Mouse (Mus musculus) embryonic facial prominence, embryonic 15.5 days (tissue): ENCODE measurements around the gene En2. TPM values are rescaled to one million over a fixed set of nuclear protein-coding genes. Genes with fewer than 3 reads are reported as not detected.

Experiments
- ATAC-seq: fragments of 200-750 bp; cut with Nextera tagmentation; 2 replicates; pipeline ENCODE4 v1.8.0; 2017; ENCODE audit warnings: low read depth, moderate TSS enrichment; ENCODE audit not compliant: insufficient number of reproducible peaks, low FRiP score, low TSS enrichment
- H3K27ac ChIP-seq: fragments of 300-500 bp; sonication (generic); replicated peaks from 2 replicates; pipeline ENCODE4 v1.5.1; 2015; ENCODE audit warnings: mild to moderate bottlenecking, inconsistent platforms
- H3K27me3 ChIP-seq: fragments of 300-500 bp; sonication (generic); 2 replicates; pipeline ENCODE4 v1.6.1; 2015; ENCODE audit warnings: inconsistent platforms
- H3K36me3 ChIP-seq: fragments of 300-500 bp; sonication (generic); 2 replicates; pipeline ENCODE4 v1.6.1; 2015; ENCODE audit warnings: mild to moderate bottlenecking, inconsistent platforms
- H3K4me1 ChIP-seq: fragments of 300-500 bp; sonication (generic); 2 replicates; pipeline ENCODE4 v1.6.1; 2015; ENCODE audit warnings: inconsistent platforms
- H3K4me2 ChIP-seq: fragments of 300-500 bp; sonication (generic); replicated peaks from 2 replicates; pipeline ENCODE4 v1.6.1; 2015; ENCODE audit warnings: mild to moderate bottlenecking, inconsistent platforms
- H3K4me3 ChIP-seq: fragments of 300-500 bp; sonication (generic); replicated peaks from 2 replicates; pipeline ENCODE4 v1.5.1; 2015; ENCODE audit warnings: mild to moderate bottlenecking, inconsistent platforms
- H3K9ac ChIP-seq: fragments of 300-500 bp; sonication (generic); 2 replicates; pipeline ENCODE4 v1.6.1; 2015; ENCODE audit warnings: inconsistent platforms
- H3K9me3 ChIP-seq: fragments of 300-500 bp; sonication (generic); replicated peaks from 2 replicates; pipeline ENCODE4 v1.6.1; 2016; ENCODE audit warnings: inconsistent platforms
- WGBS: fragments of 180-500 bp; shearing (Covaris S2); methylation state at CpG from one replicate; pipeline ENCODE4 v1.1.7; 2015; 5-methylcytosine and 5-hydroxymethylcytosine counted together
- polyA plus RNA-seq: library from polyadenylated mRNA; unstranded; fragments of >200 nt; fragmentation: Nextera tagmentation; extraction: Ambion mirVana; gene quantifications from 2 replicates; pipeline ENCODE4 v1.2.1, GENCODE M21; 2015

The En2 gene
- polyA plus RNA-seq, 1 experiment from 2014 or later, result not detected

- Histone ChIP-seq H3K4me2 (no peak overlapping the region), H3K27ac (no peak overlapping the region), H3K9me3 (no peaks in the 10 kb centered on the region), H3K36me3 (no peaks in the 10 kb centered on the region), H3K27me3 (peaks cover 95% of the 10 kb centered on the region), H3K4me1 (peaks cover 15% of the 10 kb centered on the region; the same call in 1 of the 2 replicates), H3K9ac (no peak overlapping the region), H3K4me3 (no peak overlapping the region)
- 7% methylated on average over 8 of the region's 8 CpGs for WGBS
- ATAC-seq, result no peak
Measured at GRCm38 (mm10) chr5:28172261-28172920, 6.9 kb downstream of the En2 start.

- H3K36me3 ChIP-seq, result no peaks in the 10 kb centered on the region
- peaks cover 11% of the 10 kb centered on the region; the same call in 1 of the 2 replicates for H3K4me1 ChIP-seq
- no peak overlapping the region for H3K4me3 ChIP-seq
- no peak overlapping the region for H3K9ac ChIP-seq
- WGBS, result 7% methylated on average over 4 of the region's 4 CpGs
- no peak overlapping the region for H3K27ac ChIP-seq
- no peak for ATAC-seq
- H3K4me2 ChIP-seq, result no peak overlapping the region
- H3K27me3 ChIP-seq, result peaks cover 93% of the 10 kb centered on the region
- H3K9me3 ChIP-seq, result no peaks in the 10 kb centered on the region
Measured at GRCm38 (mm10) chr5:28172921-28173670, 7.6 kb downstream of the En2 start.

GRCm38 (mm10) chr5:28173674-28174073, 8.2 kb downstream of the En2 start:
- no peak overlapping the region for H3K4me2 ChIP-seq

GRCm38 (mm10) chr5:28174086-28174485, 8.6 kb downstream of the En2 start:
- WGBS, result 1% methylated on average over 9 of the region's 9 CpGs
- no peak for ATAC-seq

More at GRCm38 (mm10) chr5:28173674-28174073, 8.2 kb downstream of the En2 start:
- WGBS, result 0% methylated on average over 1 of the region's 1 CpGs
- no peak overlapping the region for H3K9ac ChIP-seq
- H3K4me1 ChIP-seq, result peaks cover 8% of the 10 kb centered on the region; the same call in 1 of the 2 replicates
- H3K4me3 ChIP-seq, result no peak overlapping the region
- H3K36me3 ChIP-seq, result no peaks in the 10 kb centered on the region
- peaks cover 93% of the 10 kb centered on the region for H3K27me3 ChIP-seq
- H3K9me3 ChIP-seq, result no peaks in the 10 kb centered on the region
- no peak for ATAC-seq
- no peak overlapping the region for H3K27ac ChIP-seq

GRCm38 (mm10) chr5:28174876-28175569, 9.5 kb downstream of the En2 start:
- Histone ChIP-seq H3K4me3 (0 out of 2 replicates have a peak overlapping the region, but pooled peaks have one; percentile 8), H3K4me2 (peak overlapping the region; percentile 21; the same call in 1 of the 2 replicates), H3K27ac (no peak overlapping the region), H3K9ac (no peak overlapping the region), H3K9me3 (no peaks in the 10 kb centered on the region), H3K27me3 (peaks cover 93% of the 10 kb centered on the region), H3K36me3 (no peaks in the 10 kb centered on the region), H3K4me1 (peaks cover 8% of the 10 kb centered on the region; the same call in 1 of the 2 replicates)
- no peak for ATAC-seq
- WGBS, result 1% methylated on average over 24 of the region's 24 CpGs

More at GRCm38 (mm10) chr5:28174086-28174485, 8.6 kb downstream of the En2 start:
- Histone ChIP-seq H3K27ac (no peak overlapping the region), H3K36me3 (no peaks in the 10 kb centered on the region), H3K4me1 (peaks cover 8% of the 10 kb centered on the region; the same call in 1 of the 2 replicates), H3K4me2 (no peak overlapping the region), H3K9ac (no peak overlapping the region), H3K27me3 (peaks cover 93% of the 10 kb centered on the region), H3K9me3 (no peaks in the 10 kb centered on the region), H3K4me3 (no peak overlapping the region)

GRCm38 (mm10) chr5:28175570-28175919, 10.1 kb downstream of the En2 start:
- Histone ChIP-seq H3K36me3 (no peaks in the 10 kb centered on the region), H3K9me3 (no peaks in the 10 kb centered on the region), H3K27me3 (peaks cover 95% of the 10 kb centered on the region), H3K4me3 (no peak overlapping the region), H3K4me2 (0 out of 2 replicates have a peak overlapping the region, but pooled peaks have one; percentile 21), H3K9ac (no peak overlapping the region), H3K4me1 (peaks cover 8% of the 10 kb centered on the region; the same call in 1 of the 2 replicates), H3K27ac (no peak overlapping the region)
- under 1% methylated on average over 10 of the region's 10 CpGs for WGBS
- ATAC-seq, result no peak

GRCm38 (mm10) chr5:28176023-28176422, 10.5 kb downstream of the En2 start:
- Histone ChIP-seq H3K4me1 (peaks cover 8% of the 10 kb centered on the region; the same call in 1 of the 2 replicates), H3K27me3 (peaks cover 95% of the 10 kb centered on the region), H3K36me3 (no peaks in the 10 kb centered on the region), H3K9ac (no peak overlapping the region), H3K27ac (no peak overlapping the region), H3K4me2 (no peak overlapping the region), H3K4me3 (no peak overlapping the region), H3K9me3 (no peaks in the 10 kb centered on the region)
- WGBS, result 4% methylated on average over 4 of the region's 4 CpGs
- ATAC-seq, result no peak

GRCm38 (mm10) chr5:28176585-28176984, 11.1 kb downstream of the En2 start:
- peaks cover 97% of the 10 kb centered on the region for H3K27me3 ChIP-seq
- no peak overlapping the region for H3K4me3 ChIP-seq
- no peak overlapping the region for H3K27ac ChIP-seq
- H3K36me3 ChIP-seq, result no peaks in the 10 kb centered on the region
- no peaks in the 10 kb centered on the region for H3K9me3 ChIP-seq
- H3K4me2 ChIP-seq, result no peak overlapping the region
- H3K9ac ChIP-seq, result no peak overlapping the region
- H3K4me1 ChIP-seq, result peaks cover 8% of the 10 kb centered on the region; the same call in 1 of the 2 replicates
- ATAC-seq, result no peak
- 1% methylated on average over 2 of the region's 2 CpGs for WGBS

GRCm38 (mm10) chr5:28178322-28178721, 12.8 kb downstream of the En2 start:
- Histone ChIP-seq H3K4me1 (peaks cover 8% of the 10 kb centered on the region; the same call in 1 of the 2 replicates), H3K4me2 (no peak overlapping the region), H3K4me3 (no peak overlapping the region), H3K9ac (no peak overlapping the region), H3K27me3 (peaks cover 82% of the 10 kb centered on the region), H3K36me3 (no peaks in the 10 kb centered on the region), H3K27ac (no peak overlapping the region), H3K9me3 (no peaks in the 10 kb centered on the region)
- 15% methylated on average over 5 of the region's 5 CpGs for WGBS
- ATAC-seq, result no peak

GRCm38 (mm10) chr5:28179237-28179790, 13.8 kb downstream of the En2 start:
- no peak overlapping the region for H3K4me3 ChIP-seq
- H3K27me3 ChIP-seq, result peaks cover 72% of the 10 kb centered on the region
- H3K36me3 ChIP-seq, result no peaks in the 10 kb centered on the region
- 18% methylated on average over 7 of the region's 7 CpGs for WGBS
- no peak overlapping the region for H3K9ac ChIP-seq
- H3K4me2 ChIP-seq, result no peak overlapping the region
- H3K27ac ChIP-seq, result no peak overlapping the region
- no peak for ATAC-seq
- H3K4me1 ChIP-seq, result peaks cover 8% of the 10 kb centered on the region; the same call in 1 of the 2 replicates
- no peaks in the 10 kb centered on the region for H3K9me3 ChIP-seq
